Mouse (Mus musculus): ENCODE measurements around the gene Dnm2.
A peak's percentile ranks its signal among the peaks of the same experiment; 100 is the strongest.
"Not testable (repeated sequence)": the region's sequence is repeated elsewhere in the genome, so short reads cannot be mapped to it uniquely, and the experiment has no call there.

Dnm2 gene

GRCm38 (mm10) chr9:21509772-21510688, 85.3 kb downstream of the Dnm2 start, which contains the start of gene Tmed1:
Tmed1 (minus strand) TSS chr9:21510252.
- DNase-seq: peak; percentile 94

GRCm38 (mm10) chr9:21510689-21511015, 85.9 kb downstream of the Dnm2 start:
- no peak for DNase-seq

GRCm38 (mm10) chr9:21511052-21511451, 86.3 kb downstream of the Dnm2 start:
- DNase-seq: peak; percentile 19

GRCm38 (mm10) chr9:21513466-21513865, 88.8 kb downstream of the Dnm2 start:
- no peak for DNase-seq

- no peak for DNase-seq
These were observed 93.3 kb downstream of the Dnm2 start for GRCm38 (mm10) chr9:21517947-21518495.

GRCm38 (mm10) chr9:21518690-21519089, 94.0 kb downstream of the Dnm2 start:
- DNase-seq: not testable (repeated sequence)

- DNase-seq: no peak
These were observed 100.6 kb downstream of the Dnm2 start for GRCm38 (mm10) chr9:21525142-21525936.

- DNase-seq: no peak
These were observed 101.4 kb downstream of the Dnm2 start, which contains the start of gene AB124611 for GRCm38 (mm10) chr9:21525937-21526633. AB124611 (plus strand) TSS chr9:21526176.

- no peak for DNase-seq
These were observed 101.9 kb downstream of the Dnm2 start for GRCm38 (mm10) chr9:21526634-21526944.

GRCm38 (mm10) chr9:21527100-21527801, 102.5 kb downstream of the Dnm2 start:
- no peak for DNase-seq

- no peak for DNase-seq
These were observed 103.2 kb downstream of the Dnm2 start for GRCm38 (mm10) chr9:21527917-21528324.

- no peak for DNase-seq
These were observed 111.8 kb downstream of the Dnm2 start for GRCm38 (mm10) chr9:21536501-21536900.

GRCm38 (mm10) chr9:21537009-21537408, 112.3 kb downstream of the Dnm2 start:
- no peak for DNase-seq

GRCm38 (mm10) chr9:21539981-21540753, 115.5 kb downstream of the Dnm2 start:
- DNase-seq: no peak

- not testable (repeated sequence) for DNase-seq
These were observed 117.3 kb downstream of the Dnm2 start for GRCm38 (mm10) chr9:21542001-21542400.

- DNase-seq: peak; percentile 30
These were observed 120.7 kb downstream of the Dnm2 start for GRCm38 (mm10) chr9:21545351-21545915.

GRCm38 (mm10) chr9:21545916-21546788, 121.4 kb downstream of the Dnm2 start:
- peak; percentile 100 for DNase-seq

GRCm38 (mm10) chr9:21546789-21547074, 122.0 kb downstream of the Dnm2 start, which contains the start of gene Carm1:
Carm1 (plus strand) TSS chr9:21546894.
- DNase-seq: no peak

- DNase-seq: peak; percentile 51
These were observed 122.6 kb downstream of the Dnm2 start for GRCm38 (mm10) chr9:21547075-21547941.
